Mouse (Mus musculus) heart, postnatal 0 days (tissue): Measurements from ENCODE around the gene Ptprm. TPM values are rescaled to one million over a fixed set of nuclear protein-coding genes. Genes with fewer than 3 reads are reported as not detected.

Source experiments
- ATAC-seq: fragments of 200-750 bp; cut with Nextera tagmentation; 2 replicates; pipeline ENCODE4 v1.8.0; 2017; ENCODE audit warnings: low read depth, moderate number of reproducible peaks, moderate library complexity; ENCODE audit not compliant: insufficient read depth
- DNase-seq: peaks from one replicate; pipeline ENCODE4 v3.0.0-alpha.2; 2016; ENCODE audit warnings: low spot score
- H3K27ac ChIP-seq: fragments of 300-500 bp; sonication (generic); 2 replicates; pipeline ENCODE4 v1.5.1; 2014; ENCODE audit warnings: low read depth, mild to moderate bottlenecking
- H3K27me3 ChIP-seq: fragments of 300-500 bp; sonication (generic); 2 replicates; pipeline ENCODE4 v1.6.1; 2014; ENCODE audit warnings: low read length, mixed read lengths; ENCODE audit not compliant: control insufficient read depth, insufficient read depth
- H3K36me3 ChIP-seq: fragments of 300-500 bp; sonication (generic); replicated peaks from 2 replicates; pipeline ENCODE4 v1.6.1; 2014; ENCODE audit warnings: low read length, mixed read lengths; ENCODE audit not compliant: control insufficient read depth, insufficient read depth
- H3K4me1 ChIP-seq: fragments of 300-500 bp; sonication (generic); 2 replicates; pipeline ENCODE4 v1.6.1; 2014; ENCODE audit warnings: antibody characterized with exemption; ENCODE audit not compliant: control insufficient read depth, insufficient read depth
- H3K4me2 ChIP-seq: fragments of 300-500 bp; sonication (generic); 2 replicates; pipeline ENCODE4 v1.6.1; 2014; ENCODE audit warnings: low read depth, mild to moderate bottlenecking, low read length, moderate library complexity
- H3K4me3 ChIP-seq: fragments of 300-500 bp; sonication (generic); 2 replicates; pipeline ENCODE4 v1.5.1; 2014; ENCODE audit warnings: low read depth, low read length
- H3K9ac ChIP-seq: fragments of 300-500 bp; sonication (generic); replicated peaks from 2 replicates; pipeline ENCODE4 v1.6.1; 2014; ENCODE audit warnings: low read depth, low read length, mixed read lengths
- H3K9me3 ChIP-seq: fragments of 300-500 bp; sonication (generic); replicated peaks from 2 replicates; pipeline ENCODE4 v1.6.1; 2016; ENCODE audit warnings: low read length; ENCODE audit not compliant: control insufficient read depth
- CTCF ChIP-seq: IDR thresholded peaks from 2 replicates; pipeline ENCODE4 v1.5.1; 2016; ENCODE audit warnings: antibody characterized with exemption, control low read depth, low read depth
- EP300 ChIP-seq: IDR thresholded peaks from 2 replicates; pipeline ENCODE4 v1.6.1; 2016; ENCODE audit warnings: antibody characterized with exemption, low read depth
- WGBS: fragments of 180-500 bp; shearing (Covaris S2); extraction: QIAGEN DNeasy Blood & Tissue Kit; methylation state at CpG from one replicate; pipeline ENCODE4 v1.1.7; 2014; 5-methylcytosine and 5-hydroxymethylcytosine counted together
- polyA plus RNA-seq: library from polyadenylated mRNA; unstranded; fragments of >200 nt; fragmentation: Nextera tagmentation; extraction: Ambion mirVana; gene quantifications from 2 replicates; pipeline ENCODE4 v1.2.1, GENCODE M21; 2015
- total RNA-seq: library from RNA; depleted of rRNA; stranded (reverse); fragments of >200 nt; gene quantifications from 2 replicates; pipeline ENCODE4 v1.2.3, GENCODE M21; 2014; ENCODE audit warnings: low replicate concordance

Gene Ptprm
- total and polyA plus RNA-seq, 2 experiments from 2014 or later, result 11.9 to 48.0 TPM

DNA sequence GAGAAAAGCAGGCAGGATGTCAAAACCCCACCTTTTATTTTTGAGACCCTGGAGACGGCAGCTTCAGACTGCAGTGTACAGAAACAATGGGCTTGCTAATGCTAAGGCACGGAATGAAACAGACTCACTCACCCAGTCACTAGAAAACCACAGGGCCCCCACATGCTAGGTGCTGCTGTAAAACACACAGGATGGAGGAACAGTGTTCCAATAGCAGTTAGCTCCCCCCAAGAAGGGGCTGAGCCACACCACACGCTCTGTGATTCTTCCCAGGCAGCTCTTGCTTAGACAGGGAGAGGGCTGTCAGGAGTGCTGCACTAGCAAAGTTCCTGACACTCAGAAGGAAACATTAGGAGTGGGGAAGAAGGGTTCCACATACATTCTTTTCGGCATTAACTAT lies 306.6 kb downstream of the Ptprm start:
- TF ChIP-seq EP300 (no peak), CTCF (no peak)
- no peaks in the 10 kb centered on the region for H3K27me3 ChIP-seq

DNA sequence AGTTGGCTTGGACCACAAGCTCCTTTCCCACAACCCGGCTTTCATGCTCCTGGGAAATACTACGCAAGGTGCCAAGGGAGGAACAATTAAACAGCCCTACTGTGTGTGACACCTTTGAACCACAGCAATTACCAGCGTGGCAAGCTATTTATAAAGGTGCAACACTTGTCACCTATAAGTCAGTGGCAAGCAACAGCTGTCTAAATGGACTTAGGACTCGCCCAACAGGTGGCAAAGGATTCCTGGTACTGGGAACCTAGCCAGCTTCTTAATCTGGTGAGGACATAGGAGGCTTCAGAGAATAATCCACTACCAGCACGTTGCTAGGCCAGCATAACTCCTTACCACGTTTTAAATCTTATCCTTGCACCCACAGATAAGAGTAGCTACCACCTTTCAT lies 315.7 kb downstream of the Ptprm start:
- no peaks in the 10 kb centered on the region for H3K4me1 ChIP-seq
- no peak overlapping the region for H3K4me3 ChIP-seq
- H3K4me2 ChIP-seq, result no peak overlapping the region
- ATAC-seq (no peak), DNase-seq (no peak)
- no peaks in the 10 kb centered on the region for H3K27me3 ChIP-seq
- H3K9me3 ChIP-seq, result no peaks in the 10 kb centered on the region
- no peak overlapping the region for H3K9ac ChIP-seq
- TF ChIP-seq EP300, result no peak
- no peak for TF ChIP-seq CTCF
- no peak overlapping the region for H3K27ac ChIP-seq
- WGBS, result 68% methylated on average over 6 of the region's 6 CpGs
- peaks cover 23% of the 10 kb centered on the region; the same call in 1 of the 2 replicates for H3K36me3 ChIP-seq

More for the DNA sequence above, 306.6 kb downstream of the Ptprm start:
- Histone ChIP-seq H3K9ac (no peak overlapping the region), H3K4me2 (no peak overlapping the region), H3K36me3 (no peaks in the 10 kb centered on the region), H3K9me3 (no peaks in the 10 kb centered on the region), H3K4me3 (no peak overlapping the region), H3K4me1 (no peaks in the 10 kb centered on the region), H3K27ac (no peak overlapping the region)
- WGBS, result 66% methylated on average over 4 of the region's 4 CpGs
- no peak for ATAC-seq
- no peak for DNase-seq

DNA sequence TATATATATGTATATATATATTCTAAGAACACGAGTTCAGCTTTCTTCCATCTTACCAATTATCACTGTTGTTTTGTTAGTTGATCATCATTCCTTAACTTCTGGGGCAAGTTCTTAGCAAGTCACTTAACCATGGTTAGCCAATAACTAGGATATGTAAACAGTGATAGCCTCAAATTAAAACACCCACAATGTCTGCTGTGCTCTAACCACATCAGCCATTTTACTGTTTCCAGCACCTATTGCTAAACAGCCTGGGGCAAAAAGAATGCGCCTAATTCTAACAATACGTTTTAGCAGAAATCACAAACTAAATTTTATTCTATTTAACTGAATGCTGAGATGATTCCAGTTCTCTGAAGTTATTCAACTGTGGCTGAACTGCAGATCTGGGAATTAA lies 320.7 kb downstream of the Ptprm start:
- WGBS, result 87% methylated on average over 3 of the region's 3 CpGs
- Histone ChIP-seq H3K36me3 (peaks cover 15% of the 10 kb centered on the region; the same call in 1 of the 2 replicates), H3K9me3 (no peaks in the 10 kb centered on the region), H3K4me1 (no peaks in the 10 kb centered on the region), H3K9ac (no peak overlapping the region), H3K27me3 (no peaks in the 10 kb centered on the region), H3K4me2 (no peak overlapping the region), H3K27ac (no peak overlapping the region), H3K4me3 (no peak overlapping the region)
- no peak for ATAC-seq
- no peak for DNase-seq
- TF ChIP-seq CTCF (no peak), EP300 (no peak)

DNA sequence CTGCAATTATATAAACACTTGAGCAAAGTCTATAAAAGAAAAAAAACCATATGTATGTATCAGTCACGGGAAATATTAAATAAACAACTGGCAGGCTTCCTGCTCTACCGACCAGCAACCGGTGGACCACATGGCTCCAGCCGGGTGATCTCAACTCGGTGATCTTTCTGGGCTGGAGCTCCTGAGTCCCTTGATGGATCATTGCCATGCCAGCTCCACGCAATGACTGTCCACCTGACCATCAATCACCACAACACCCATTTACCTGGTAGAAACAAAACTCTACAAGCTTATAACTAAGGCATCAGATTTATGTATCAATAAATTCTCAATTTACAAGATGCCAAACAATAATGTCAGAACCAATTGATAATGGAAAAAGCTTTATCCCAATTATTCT lies 322.2 kb downstream of the Ptprm start:
- ATAC-seq (no peak), DNase-seq (no peak)
- Histone ChIP-seq H3K4me3 (no peak overlapping the region), H3K9me3 (no peaks in the 10 kb centered on the region), H3K4me1 (no peaks in the 10 kb centered on the region; the same call in 1 of the 2 replicates), H3K36me3 (0 out of 2 replicates have a peak, but pooled peaks cover 9% of the 10 kb centered on the region), H3K4me2 (no peak overlapping the region), H3K9ac (no peak overlapping the region), H3K27me3 (no peaks in the 10 kb centered on the region), H3K27ac (no peak overlapping the region)
- WGBS, result 78% methylated on average over 6 of the region's 6 CpGs
- TF ChIP-seq EP300 (no peak), CTCF (no peak)

DNA sequence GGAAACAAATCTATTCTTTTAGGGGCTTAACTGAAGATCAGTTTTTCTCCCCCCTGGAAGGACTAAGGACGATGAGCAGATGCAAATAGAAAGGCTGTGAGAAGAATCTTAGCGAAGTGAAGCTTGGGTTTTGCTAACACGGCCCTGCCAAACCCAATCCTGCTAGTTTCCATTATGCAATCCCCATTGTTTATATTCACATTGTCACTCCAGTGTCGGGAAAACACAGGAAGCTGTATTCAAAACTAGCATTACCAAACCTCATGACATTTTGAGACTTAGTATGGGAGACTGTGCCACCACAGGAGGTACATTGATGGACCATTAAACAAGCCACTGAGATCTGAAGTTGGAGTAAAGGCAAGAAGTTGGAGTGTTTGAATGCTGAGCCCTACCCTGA lies 322.9 kb downstream of the Ptprm start:
- Histone ChIP-seq H3K4me3 (no peak overlapping the region), H3K4me1 (no peaks in the 10 kb centered on the region; the same call in 1 of the 2 replicates), H3K27ac (no peak overlapping the region), H3K36me3 (0 out of 2 replicates have a peak, but pooled peaks cover 2% of the 10 kb centered on the region), H3K27me3 (no peaks in the 10 kb centered on the region), H3K9me3 (no peaks in the 10 kb centered on the region), H3K9ac (no peak overlapping the region), H3K4me2 (no peak overlapping the region)
- ATAC-seq (no peak), DNase-seq (no peak)
- no peak for TF ChIP-seq EP300
- no peak for TF ChIP-seq CTCF
- 63% methylated on average over 4 of the region's 4 CpGs for WGBS

DNA sequence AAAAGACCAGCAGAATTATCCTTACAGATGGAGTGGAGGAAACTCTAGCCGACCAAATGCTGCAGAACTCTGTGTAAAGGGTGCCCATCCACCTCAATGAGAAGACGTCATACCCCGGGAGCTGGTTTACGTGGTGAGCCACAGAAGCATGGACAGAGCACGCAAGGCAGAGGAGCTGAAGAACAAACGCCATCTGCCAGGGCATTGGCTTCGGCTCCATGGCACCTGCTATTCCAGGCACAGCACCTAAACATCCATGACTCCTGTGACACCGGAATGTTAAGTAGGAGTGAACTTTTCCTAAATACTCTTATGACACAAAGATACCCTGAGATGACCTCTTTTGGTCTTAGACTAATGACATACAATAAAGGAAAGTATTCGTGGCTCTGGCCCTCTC lies 327.0 kb downstream of the Ptprm start:
- no peak for ATAC-seq
- H3K4me1 ChIP-seq, result no peaks in the 10 kb centered on the region; the same call in 1 of the 2 replicates
- no peak for TF ChIP-seq EP300
- TF ChIP-seq CTCF, result no peak
- 75% methylated on average over 9 of the region's 9 CpGs for WGBS
- no peaks in the 10 kb centered on the region for H3K27me3 ChIP-seq
- no peak overlapping the region for H3K4me2 ChIP-seq
- H3K4me3 ChIP-seq, result no peak overlapping the region
- no peak overlapping the region for H3K27ac ChIP-seq
- DNase-seq, result no peak
- H3K9me3 ChIP-seq, result no peaks in the 10 kb centered on the region
- no peak overlapping the region for H3K9ac ChIP-seq
- H3K36me3 ChIP-seq, result no peaks in the 10 kb centered on the region
